Mouse (Mus musculus) limb, embryonic 13.5 days (tissue): Measurements from ENCODE around the gene Armt1. TPM values are rescaled to one million over a fixed set of nuclear protein-coding genes. Genes with fewer than 3 reads are reported as not detected.

ENCODE experiments used
- ATAC-seq: fragments of 200-750 bp; cut with Nextera tagmentation; 2 replicates; pipeline ENCODE4 v1.8.0; 2017; ENCODE audit warnings: low read depth, moderate number of reproducible peaks, moderate TSS enrichment; ENCODE audit not compliant: low FRiP score
- H3K27ac ChIP-seq: fragments of 300-500 bp; sonication (generic); 2 replicates; pipeline ENCODE4 v1.5.1; 2015; ENCODE audit warnings: inconsistent platforms, mild to moderate bottlenecking, moderate library complexity
- H3K27me3 ChIP-seq: fragments of 300-500 bp; sonication (generic); 2 replicates; pipeline ENCODE4 v1.6.1; 2015; ENCODE audit warnings: mild to moderate bottlenecking, inconsistent platforms
- H3K36me3 ChIP-seq: fragments of 300-500 bp; sonication (generic); 2 replicates; pipeline ENCODE4 v1.6.1; 2015; ENCODE audit warnings: inconsistent platforms, mild to moderate bottlenecking, moderate library complexity
- H3K4me1 ChIP-seq: fragments of 300-500 bp; sonication (generic); 2 replicates; pipeline ENCODE4 v1.6.1; 2015; ENCODE audit warnings: inconsistent platforms
- H3K4me2 ChIP-seq: fragments of 300-500 bp; sonication (generic); replicated peaks from 2 replicates; pipeline ENCODE4 v1.6.1; 2015; ENCODE audit warnings: inconsistent platforms, mild to moderate bottlenecking, moderate library complexity
- H3K4me3 ChIP-seq: fragments of 300-500 bp; sonication (generic); 2 replicates; pipeline ENCODE4 v1.5.1; 2015; ENCODE audit warnings: moderate library complexity, mild to moderate bottlenecking, inconsistent platforms
- H3K9ac ChIP-seq: fragments of 300-500 bp; sonication (generic); 2 replicates; pipeline ENCODE4 v1.6.1; 2015; ENCODE audit warnings: mild to moderate bottlenecking, inconsistent platforms
- H3K9me3 ChIP-seq: fragments of 300-500 bp; sonication (generic); 2 replicates; pipeline ENCODE4 v1.6.1; 2016; ENCODE audit warnings: inconsistent platforms
- WGBS: fragments of 180-500 bp; shearing (Covaris S2); methylation state at CpG from one replicate; pipeline ENCODE4 v1.1.7; 2015; 5-methylcytosine and 5-hydroxymethylcytosine counted together
- polyA plus RNA-seq: library from polyadenylated mRNA; unstranded; fragments of >200 nt; fragmentation: Nextera tagmentation; extraction: Ambion mirVana; gene quantifications from 2 replicates; pipeline ENCODE4 v1.2.1, GENCODE M21; 2015

The Armt1 gene
- polyA plus RNA-seq, 1 experiment from 2014 or later, result 21.6 TPM

DNA sequence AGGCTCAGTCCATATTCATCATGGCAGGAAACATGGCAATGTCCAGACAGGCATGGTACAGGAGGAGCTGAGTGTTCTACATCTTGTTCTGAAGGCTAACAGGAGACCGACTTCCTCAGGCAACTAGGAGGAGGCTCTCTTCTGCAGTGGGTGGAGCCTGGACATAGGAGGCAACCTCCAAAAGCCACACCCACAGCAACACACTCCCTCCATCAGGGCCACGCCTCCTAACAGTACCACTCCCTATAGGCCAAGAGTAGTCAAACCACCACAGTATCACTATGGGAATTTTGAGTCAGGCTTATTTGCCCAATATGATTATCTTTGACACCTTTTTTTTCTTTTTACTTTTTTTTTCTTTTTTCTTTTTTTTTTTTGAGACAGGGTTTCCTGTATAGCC, 27.9 kb downstream of the Armt1 start:
- peaks cover 7% of the 10 kb centered on the region for H3K36me3 ChIP-seq
- no peak overlapping the region for H3K4me2 ChIP-seq
- no peak overlapping the region for H3K4me3 ChIP-seq
- H3K9ac ChIP-seq, result no peak overlapping the region
- no peaks in the 10 kb centered on the region for H3K9me3 ChIP-seq
- peaks cover 4% of the 10 kb centered on the region; the same call in 1 of the 2 replicates for H3K4me1 ChIP-seq
- ATAC-seq, result no peak
- WGBS, result 94% methylated on average over 2 of the region's 2 CpGs
- H3K27ac ChIP-seq, result no peak overlapping the region
- no peaks in the 10 kb centered on the region for H3K27me3 ChIP-seq

DNA sequence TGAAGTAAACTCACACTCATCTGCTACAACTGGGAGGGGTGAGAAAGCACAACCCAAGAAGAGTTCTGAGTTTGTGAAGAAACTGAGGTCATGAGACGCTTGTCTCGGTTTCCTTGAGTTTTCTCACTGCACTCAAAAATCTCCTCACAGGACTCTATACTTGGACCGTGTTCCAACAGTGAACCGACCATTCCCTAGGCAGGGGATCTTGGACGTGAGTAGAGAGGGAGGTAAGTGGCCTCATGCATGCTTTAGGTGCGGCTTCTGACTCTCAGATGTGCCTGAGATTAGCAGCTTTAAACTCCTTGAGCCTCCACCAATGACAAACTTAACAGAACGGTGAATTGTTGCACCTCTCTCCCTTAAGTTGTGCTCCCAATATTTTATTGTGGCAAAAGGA, 33.5 kb downstream of the Armt1 start:
- Histone ChIP-seq H3K4me1 (peaks cover 4% of the 10 kb centered on the region; the same call in 1 of the 2 replicates), H3K9me3 (no peaks in the 10 kb centered on the region), H3K4me2 (no peak overlapping the region), H3K27ac (no peak overlapping the region), H3K27me3 (no peaks in the 10 kb centered on the region), H3K9ac (no peak overlapping the region), H3K36me3 (no peaks in the 10 kb centered on the region), H3K4me3 (no peak overlapping the region)
- WGBS, result 65% methylated on average over 7 of the region's 7 CpGs
- ATAC-seq, result no peak

DNA sequence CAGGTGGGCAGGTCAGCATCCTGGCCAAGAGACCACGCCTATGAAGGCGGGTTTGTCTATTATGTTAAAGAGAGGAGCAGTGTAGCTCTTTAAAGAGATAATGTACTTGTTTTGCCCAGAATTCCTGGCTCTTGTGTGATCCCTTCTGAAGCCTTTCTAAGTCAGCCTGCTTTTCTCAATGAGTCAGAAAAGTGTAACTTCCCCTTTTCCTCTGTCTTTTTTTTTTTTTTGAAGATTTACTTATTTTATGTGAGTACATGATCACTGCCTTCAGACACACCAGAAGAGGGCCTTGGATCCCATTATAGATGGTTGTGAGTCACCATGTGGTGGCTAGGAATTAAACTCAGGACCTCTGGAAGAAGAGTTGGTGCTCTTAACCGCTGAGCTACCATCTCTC, 37.1 kb downstream of the Armt1 start:
- H3K9me3 ChIP-seq, result no peaks in the 10 kb centered on the region
- no peaks in the 10 kb centered on the region for H3K36me3 ChIP-seq
- WGBS, result 81% methylated on average over 3 of the region's 3 CpGs
- no peak overlapping the region for H3K4me3 ChIP-seq
- H3K27me3 ChIP-seq, result no peaks in the 10 kb centered on the region
- H3K4me2 ChIP-seq, result no peak overlapping the region
- H3K4me1 ChIP-seq, result peaks cover 3% of the 10 kb centered on the region; the same call in 1 of the 2 replicates
- no peak for ATAC-seq
- H3K9ac ChIP-seq, result no peak overlapping the region
- no peak overlapping the region for H3K27ac ChIP-seq

DNA sequence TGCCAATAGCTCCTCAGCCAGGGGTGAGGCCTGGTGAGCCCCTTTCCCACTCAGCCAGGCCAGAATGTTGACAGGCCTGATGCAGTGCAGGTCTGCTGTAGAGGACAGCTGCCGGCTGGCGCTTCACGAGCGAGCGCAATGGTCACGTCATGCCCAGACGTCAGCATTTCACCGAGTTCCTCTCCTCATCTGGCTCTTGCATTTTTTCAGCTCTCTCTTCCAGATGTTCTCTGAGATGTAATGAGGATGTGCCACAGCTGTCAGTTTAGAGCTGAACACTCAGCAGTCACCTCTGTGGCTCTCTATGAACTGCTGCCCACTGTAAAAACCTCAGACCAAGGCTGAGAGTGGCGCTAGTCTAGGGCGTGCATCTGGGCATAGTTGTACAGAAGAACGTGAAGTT, 41.3 kb downstream of the Armt1 start:
- Histone ChIP-seq H3K27me3 (no peaks in the 10 kb centered on the region), H3K36me3 (no peaks in the 10 kb centered on the region), H3K4me2 (no peak overlapping the region), H3K4me3 (no peak overlapping the region), H3K4me1 (no peaks in the 10 kb centered on the region), H3K27ac (no peak overlapping the region), H3K9ac (no peak overlapping the region), H3K9me3 (no peaks in the 10 kb centered on the region)
- WGBS, result 65% methylated on average over 11 of the region's 11 CpGs
- ATAC-seq, result no peak

DNA sequence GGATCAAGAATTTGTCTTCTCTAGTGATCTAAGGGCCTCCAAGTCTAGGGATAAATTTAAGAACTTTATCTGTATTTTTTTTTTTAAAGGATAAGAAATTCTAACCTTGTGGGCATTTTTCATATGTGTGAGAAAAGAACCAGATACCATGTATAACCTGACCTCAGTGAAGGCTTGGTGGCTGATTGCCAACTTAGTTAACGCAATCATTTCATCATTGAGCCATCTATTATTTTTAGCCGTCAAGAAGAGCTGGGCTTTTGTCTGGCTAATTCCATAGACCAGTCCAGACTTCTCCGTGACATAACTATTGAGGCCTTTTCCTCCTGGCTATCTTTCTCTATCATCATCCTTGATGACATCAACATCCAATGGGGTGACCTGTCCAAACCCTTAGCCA, 43.2 kb downstream of the Armt1 start:
- no peak for ATAC-seq
- H3K4me2 ChIP-seq, result no peak overlapping the region
- no peaks in the 10 kb centered on the region for H3K4me1 ChIP-seq
- 85% methylated on average over 3 of the region's 3 CpGs for WGBS
- H3K27me3 ChIP-seq, result no peaks in the 10 kb centered on the region
- no peak overlapping the region for H3K27ac ChIP-seq
- no peaks in the 10 kb centered on the region for H3K9me3 ChIP-seq
- no peak overlapping the region for H3K9ac ChIP-seq
- H3K4me3 ChIP-seq, result no peak overlapping the region
- no peaks in the 10 kb centered on the region for H3K36me3 ChIP-seq

DNA sequence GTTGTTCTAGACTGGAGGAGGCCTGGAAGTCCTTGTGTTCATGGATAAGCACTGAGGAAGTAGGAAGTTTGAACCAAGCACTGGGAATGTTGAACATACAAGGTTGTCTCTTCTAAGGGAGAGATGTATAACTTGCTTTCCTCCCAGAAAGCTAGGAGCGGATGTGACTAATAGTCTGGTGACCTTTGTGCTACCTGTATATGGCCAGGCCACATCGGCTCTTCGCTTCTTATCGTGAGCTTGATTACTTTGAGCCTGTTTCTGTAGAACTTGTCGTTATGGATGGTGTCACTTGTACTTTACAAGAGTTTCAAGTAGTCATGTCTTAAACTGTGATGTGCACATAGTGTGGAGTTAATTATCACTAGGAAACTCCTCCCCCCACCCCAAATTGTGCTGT, 44.3 kb downstream of the Armt1 start:
- Histone ChIP-seq H3K4me1 (no peaks in the 10 kb centered on the region), H3K27ac (no peak overlapping the region), H3K4me2 (no peak overlapping the region), H3K4me3 (no peak overlapping the region), H3K9me3 (no peaks in the 10 kb centered on the region), H3K9ac (no peak overlapping the region), H3K27me3 (no peaks in the 10 kb centered on the region), H3K36me3 (no peaks in the 10 kb centered on the region)
- no peak for ATAC-seq
- 80% methylated on average over 5 of the region's 5 CpGs for WGBS

DNA sequence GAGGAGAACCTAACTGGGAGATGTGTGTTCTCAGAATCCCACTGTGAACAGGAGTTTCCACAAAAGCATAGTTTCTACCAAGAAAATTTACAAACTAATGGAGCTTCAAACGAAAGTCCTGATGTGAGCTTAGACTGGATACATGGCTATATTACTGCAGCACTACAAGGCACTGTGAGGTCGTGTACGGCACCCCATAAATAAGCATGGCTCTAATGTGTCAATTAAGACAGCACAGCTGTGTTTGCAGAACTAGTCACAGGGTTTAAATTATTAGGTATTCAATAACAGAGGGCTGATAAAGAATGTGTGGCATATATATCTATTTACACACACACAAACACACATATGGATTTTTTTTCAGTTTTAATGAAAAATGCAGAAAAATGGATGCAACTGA, 48.7 kb downstream of the Armt1 start:
- 16% methylated on average over 3 of the region's 3 CpGs for WGBS
- Histone ChIP-seq H3K9ac (no peak overlapping the region), H3K4me2 (no peak overlapping the region), H3K9me3 (no peaks in the 10 kb centered on the region), H3K4me3 (no peak overlapping the region), H3K36me3 (no peaks in the 10 kb centered on the region), H3K27ac (no peak overlapping the region), H3K4me1 (no peaks in the 10 kb centered on the region), H3K27me3 (no peaks in the 10 kb centered on the region)
- no peak for ATAC-seq

DNA sequence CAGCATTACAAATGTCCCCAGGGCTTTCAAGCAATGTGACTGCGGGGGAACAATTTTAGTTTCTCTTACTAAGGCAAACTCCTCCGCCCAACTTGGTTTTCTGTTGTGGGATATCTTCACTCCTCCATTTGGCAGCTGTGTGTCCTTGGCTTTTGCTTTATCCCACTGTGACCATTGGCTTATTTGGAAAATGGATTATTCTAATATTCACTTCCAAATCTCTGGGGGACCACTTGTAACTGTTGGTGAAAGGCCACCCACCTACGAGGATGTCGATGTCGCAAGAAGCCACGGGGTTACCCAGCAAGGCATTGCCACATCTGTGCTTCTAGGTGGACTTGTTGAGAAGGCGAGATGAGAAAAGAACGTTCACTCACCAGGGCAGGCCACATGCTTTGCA, 49.4 kb downstream of the Armt1 start:
- Histone ChIP-seq H3K4me3 (no peak overlapping the region), H3K27ac (no peak overlapping the region), H3K9ac (no peak overlapping the region), H3K36me3 (no peaks in the 10 kb centered on the region), H3K4me1 (no peaks in the 10 kb centered on the region), H3K27me3 (no peaks in the 10 kb centered on the region), H3K9me3 (no peaks in the 10 kb centered on the region), H3K4me2 (no peak overlapping the region)
- WGBS, result 75% methylated on average over 8 of the region's 8 CpGs
- ATAC-seq, result no peak

DNA sequence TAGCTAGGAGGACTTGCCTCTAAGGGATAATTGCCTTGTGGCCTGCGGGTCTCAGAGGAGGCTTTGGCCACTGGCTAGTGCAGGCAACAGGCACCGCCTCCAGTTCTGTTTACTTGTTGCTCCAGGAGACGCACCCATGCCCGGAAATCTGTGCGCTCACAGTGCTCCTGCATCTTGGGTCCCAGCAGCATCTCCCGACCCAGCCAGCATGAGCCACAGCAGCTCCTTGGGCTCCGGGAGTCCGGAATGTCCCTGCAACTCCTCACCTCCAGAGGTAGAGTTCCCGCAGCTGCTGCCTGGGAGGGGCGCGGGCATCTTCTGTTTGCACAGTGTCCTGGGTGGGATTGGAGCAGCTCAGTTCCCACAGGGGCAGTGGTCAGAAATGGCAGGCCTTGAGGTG, 50.1 kb downstream of the Armt1 start, which contains the start of gene Ccdc170:
Gene Ccdc170 (plus strand): TSS at position 148 of the 400 bp plus-strand sequence.
- Histone ChIP-seq H3K36me3 (no peaks in the 10 kb centered on the region), H3K9me3 (no peaks in the 10 kb centered on the region), H3K4me1 (no peaks in the 10 kb centered on the region), H3K4me2 (no peak within 1 kb of the TSS), H3K27me3 (no peaks in the 10 kb centered on the region), H3K4me3 (no peak within 1 kb of the TSS), H3K27ac (no peak within 1 kb of the TSS), H3K9ac (no peak within 1 kb of the TSS)
- WGBS, result 49% methylated on average over 11 of the region's 11 CpGs
- ATAC-seq, result no peak

DNA sequence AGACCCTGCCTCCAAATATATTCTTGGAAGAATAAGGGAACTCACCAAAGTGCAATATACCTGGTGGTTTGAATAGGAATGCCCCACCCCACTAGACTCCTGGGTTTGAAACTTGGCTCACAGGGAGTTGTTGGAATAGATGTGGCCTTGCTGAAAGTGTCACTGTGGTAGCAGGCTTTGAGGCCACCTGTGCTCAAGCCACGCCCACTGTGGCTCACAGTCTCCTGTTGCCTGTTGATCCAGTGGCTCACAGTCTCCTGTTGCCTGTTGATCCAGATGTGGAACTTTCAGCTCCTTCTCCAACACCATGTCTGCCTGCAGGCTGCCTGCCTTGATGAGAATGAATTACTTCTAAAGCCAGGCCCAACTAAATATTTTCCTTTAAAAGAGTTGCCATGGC, 51.6 kb downstream of the Armt1 start:
- no peaks in the 10 kb centered on the region for H3K27me3 ChIP-seq
- no peak overlapping the region for H3K27ac ChIP-seq
- H3K9me3 ChIP-seq, result no peaks in the 10 kb centered on the region
- ATAC-seq, result no peak
- no peak overlapping the region for H3K4me2 ChIP-seq
- WGBS, result 79% methylated on average over 1 of the region's 1 CpGs
- H3K36me3 ChIP-seq, result no peaks in the 10 kb centered on the region
- no peak overlapping the region for H3K4me3 ChIP-seq
- H3K4me1 ChIP-seq, result no peaks in the 10 kb centered on the region
- no peak overlapping the region for H3K9ac ChIP-seq

DNA sequence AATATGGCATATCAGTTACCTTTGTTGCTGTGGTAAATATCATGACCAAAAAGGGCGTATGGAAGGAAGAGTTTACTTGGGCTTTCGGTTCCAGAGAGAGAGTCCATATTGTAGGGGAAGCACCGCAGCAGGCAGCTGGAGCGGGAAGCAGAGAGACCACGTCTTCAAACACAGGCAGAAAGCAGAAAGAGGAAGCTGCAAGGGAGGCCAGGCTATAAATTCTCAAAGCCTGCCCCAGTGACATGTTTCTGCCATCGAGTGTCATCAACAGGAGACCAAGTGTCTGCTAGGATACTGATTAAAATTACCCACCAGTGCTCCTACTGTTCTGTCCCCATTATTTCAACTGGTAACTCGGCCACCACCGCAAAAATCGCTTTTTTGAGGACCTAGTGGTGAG, 52.7 kb downstream of the Armt1 start:
- H3K4me2 ChIP-seq, result no peak overlapping the region
- H3K27ac ChIP-seq, result no peak overlapping the region
- no peaks in the 10 kb centered on the region for H3K36me3 ChIP-seq
- ATAC-seq, result no peak
- no peaks in the 10 kb centered on the region for H3K4me1 ChIP-seq
- H3K9ac ChIP-seq, result no peak overlapping the region
- WGBS, result 72% methylated on average over 9 of the region's 9 CpGs
- no peak overlapping the region for H3K4me3 ChIP-seq
- H3K9me3 ChIP-seq, result no peaks in the 10 kb centered on the region
- H3K27me3 ChIP-seq, result no peaks in the 10 kb centered on the region

DNA sequence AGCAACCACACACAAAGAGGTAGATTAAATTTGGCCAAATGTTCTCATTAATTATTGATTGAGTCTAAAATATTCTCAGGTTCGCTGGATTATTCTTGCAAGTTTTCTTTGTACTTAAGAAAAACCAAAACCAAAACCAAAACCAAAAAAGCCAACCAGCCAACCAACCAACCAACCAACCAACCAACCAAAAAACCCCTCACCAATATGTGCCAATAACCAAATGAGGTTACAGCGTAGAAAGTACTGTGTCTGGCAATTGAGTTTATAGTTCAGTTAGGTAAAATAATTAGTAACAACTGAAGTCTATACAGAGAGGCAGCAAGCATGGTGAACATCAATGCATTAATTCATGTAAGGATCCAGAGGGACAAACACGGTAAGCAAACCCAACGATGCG, 57.6 kb downstream of the Armt1 start:
- no peaks in the 10 kb centered on the region for H3K36me3 ChIP-seq

DNA sequence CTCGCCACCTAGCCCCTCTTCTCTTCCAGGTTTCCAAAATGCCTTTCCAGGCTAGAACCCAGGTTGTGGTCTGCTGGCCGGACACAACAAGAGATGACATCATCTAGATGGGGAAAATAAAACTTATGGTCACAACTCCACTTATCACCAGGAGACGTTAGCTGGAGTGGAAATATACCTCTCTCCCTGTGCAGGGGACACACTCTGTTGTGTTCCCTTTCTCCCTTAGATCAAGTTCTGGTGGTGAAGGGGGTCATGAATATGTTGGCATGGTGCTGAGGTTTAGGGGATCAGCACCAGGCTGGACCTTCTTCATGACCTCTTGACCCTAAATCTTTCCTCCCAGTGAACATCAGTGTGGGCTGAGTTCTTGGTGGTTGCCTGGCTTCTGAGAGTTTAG, 59.0 kb downstream of the Armt1 start:
- no peaks in the 10 kb centered on the region for H3K9me3 ChIP-seq
- no peak overlapping the region for H3K9ac ChIP-seq
- ATAC-seq, result no peak
- H3K4me1 ChIP-seq, result no peaks in the 10 kb centered on the region
- H3K4me2 ChIP-seq, result no peak overlapping the region
- H3K27me3 ChIP-seq, result no peaks in the 10 kb centered on the region
- H3K27ac ChIP-seq, result no peak overlapping the region
- WGBS, result 52% methylated on average over 3 of the region's 3 CpGs
- H3K36me3 ChIP-seq, result no peaks in the 10 kb centered on the region
- H3K4me3 ChIP-seq, result no peak overlapping the region

More for the DNA sequence above, 57.6 kb downstream of the Armt1 start:
- H3K4me2 ChIP-seq, result no peak overlapping the region
- H3K27me3 ChIP-seq, result no peaks in the 10 kb centered on the region
- H3K9ac ChIP-seq, result no peak overlapping the region
- no peaks in the 10 kb centered on the region for H3K4me1 ChIP-seq
- H3K27ac ChIP-seq, result no peak overlapping the region
- no peak for ATAC-seq
- H3K4me3 ChIP-seq, result no peak overlapping the region
- H3K9me3 ChIP-seq, result no peaks in the 10 kb centered on the region
- WGBS, result 83% methylated on average over 5 of the region's 5 CpGs
